Mouse (Mus musculus) right cerebral cortex, postnatal 14 days (tissue): ENCODE measurements around the gene Ggt5.

Experiments
- DNase-seq: peaks from one replicate; pipeline ENCODE4 v3.0.0; 2022

The Ggt5 gene

DNA sequence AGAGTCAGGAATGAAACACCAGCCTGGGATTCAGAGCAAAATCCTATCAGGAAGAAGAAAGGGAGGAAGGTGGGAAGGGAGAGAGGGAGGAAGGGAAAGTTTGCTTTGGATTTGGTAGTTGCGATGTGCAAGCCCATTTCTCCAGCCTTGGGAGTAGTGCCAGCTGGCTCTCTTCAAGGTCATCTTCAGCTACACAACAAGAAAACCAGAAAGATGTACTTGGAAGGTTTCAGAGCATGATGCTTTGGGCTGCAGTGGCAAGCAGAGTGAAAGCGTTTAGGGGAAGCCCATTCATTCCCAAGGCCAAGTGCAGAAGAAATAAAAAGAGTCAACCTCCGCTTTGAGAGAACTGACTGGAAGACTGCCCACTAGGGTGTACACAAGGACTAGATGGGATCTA lies 38.4 kb downstream of the Ggt5 start:
- DNase-seq: no peak

DNA sequence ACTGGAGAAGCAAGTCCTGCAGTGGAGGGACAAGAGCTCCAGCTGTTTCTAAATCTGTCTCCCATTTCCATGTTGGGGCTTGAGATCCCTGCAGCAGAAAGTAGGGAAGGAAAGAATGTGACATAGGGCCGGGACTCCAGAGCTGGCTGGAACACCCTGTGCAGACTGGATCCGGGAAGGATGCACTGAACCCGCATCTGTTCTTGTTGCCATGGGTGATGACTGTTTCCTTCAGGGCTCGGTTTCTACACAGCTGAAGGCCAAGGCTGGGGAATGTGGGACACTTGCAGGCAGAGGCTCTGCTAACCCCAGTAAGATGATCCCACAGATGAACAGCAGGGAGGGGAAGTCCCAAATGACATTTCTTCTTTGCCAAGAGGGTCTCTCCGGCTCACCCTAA lies 43.5 kb downstream of the Ggt5 start:
- DNase-seq: no peak

DNA sequence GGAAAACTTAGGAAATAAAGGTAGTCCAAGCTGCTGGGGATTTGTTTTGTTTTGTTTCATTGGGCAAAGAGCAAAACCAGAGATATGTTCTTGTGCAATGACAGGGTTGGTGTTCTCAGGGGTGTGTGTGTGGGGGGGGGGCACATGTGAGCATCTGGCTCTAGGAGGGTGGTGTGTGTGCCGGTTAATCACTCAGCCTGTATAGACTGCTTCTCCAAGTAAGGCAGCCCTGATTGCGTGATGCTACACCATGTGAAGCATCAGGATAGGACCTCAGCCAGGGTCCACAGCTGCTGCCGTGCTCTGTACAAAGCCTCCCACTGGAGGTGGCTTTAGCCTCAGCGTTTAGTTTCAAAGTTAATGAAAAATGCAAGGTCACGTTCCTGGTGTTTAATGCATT lies 43.9 kb downstream of the Ggt5 start:
- no peak for DNase-seq

DNA sequence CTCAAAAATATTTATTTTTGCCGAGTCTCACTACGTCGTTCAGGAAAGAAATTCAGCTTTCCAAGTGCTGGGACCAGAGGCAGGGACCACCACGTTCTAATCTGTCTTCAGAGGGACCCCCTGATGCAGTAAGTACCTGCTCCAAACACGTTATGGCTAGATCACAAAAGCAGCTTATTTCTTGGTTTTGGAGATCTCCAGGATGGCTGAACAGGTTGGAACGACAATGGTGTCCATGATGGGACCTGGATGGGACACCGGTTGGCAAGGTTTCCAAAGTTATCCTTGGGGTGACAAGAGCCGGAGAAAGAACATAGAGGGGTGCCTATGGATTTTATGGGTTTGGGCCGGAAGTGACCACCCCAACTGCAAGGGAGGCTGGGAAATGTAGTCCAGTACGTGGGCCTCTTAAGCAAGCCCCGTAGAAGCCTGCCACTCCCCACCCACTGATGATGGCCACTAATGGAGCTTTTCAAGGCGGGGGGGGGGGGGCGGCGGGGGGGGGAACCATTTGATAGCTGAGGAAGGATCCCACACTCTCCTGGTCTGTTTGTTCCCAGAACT lies 44.5 kb downstream of the Ggt5 start:
- DNase-seq: no peak

DNA sequence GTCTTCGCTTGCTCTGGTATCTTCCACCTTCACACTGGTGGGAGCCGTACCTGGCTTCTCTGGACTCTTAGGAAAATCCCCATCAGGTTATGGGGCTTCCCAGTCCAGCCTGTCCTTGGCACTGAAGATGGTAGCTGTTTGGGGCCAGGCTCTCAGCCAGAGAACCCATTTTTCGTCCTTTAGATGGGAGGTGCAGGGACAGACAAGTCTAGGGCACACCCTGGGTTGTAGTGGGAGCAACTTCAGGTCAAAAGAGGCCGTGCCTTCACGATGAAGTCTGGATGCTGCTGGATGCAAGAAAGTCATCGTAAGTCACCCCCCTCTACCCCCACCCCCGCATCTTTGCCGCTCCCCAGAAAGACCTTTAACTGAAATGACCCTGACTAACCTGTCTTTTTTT lies 45.5 kb downstream of the Ggt5 start:
- DNase-seq: no peak

DNA sequence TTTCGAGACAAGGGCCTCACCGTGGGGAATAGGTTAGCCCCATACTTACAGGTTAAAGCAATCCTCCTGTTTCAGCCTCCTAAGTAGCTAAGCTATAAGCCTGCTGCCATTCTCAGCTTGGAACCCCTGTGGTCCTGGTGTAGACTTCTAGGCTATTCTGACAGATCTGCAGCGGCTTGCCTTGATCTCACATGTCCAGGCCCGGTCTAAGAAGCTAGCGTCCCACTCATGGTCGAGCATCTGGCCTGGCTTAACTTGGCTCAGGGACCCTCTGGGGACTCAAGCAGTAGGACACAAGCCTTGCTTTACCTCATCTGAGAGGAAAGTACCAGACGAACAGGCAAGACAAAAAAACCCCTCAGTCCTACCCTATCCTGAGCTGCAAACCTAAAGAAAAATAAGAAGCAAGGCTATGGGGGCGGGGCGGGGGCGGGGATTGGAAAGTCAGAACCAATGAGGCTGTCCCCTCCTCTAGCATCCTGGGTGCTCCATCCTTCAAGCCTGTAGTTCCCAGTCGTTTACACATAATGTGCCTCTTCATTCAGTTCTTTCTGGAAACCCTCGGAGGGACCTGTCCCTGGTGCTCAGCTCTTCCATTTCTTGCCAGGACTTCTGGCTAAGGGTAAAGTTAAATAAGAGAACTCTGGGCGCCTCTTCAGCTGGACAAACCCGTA lies 46.0 kb downstream of the Ggt5 start:
- no peak for DNase-seq

DNA sequence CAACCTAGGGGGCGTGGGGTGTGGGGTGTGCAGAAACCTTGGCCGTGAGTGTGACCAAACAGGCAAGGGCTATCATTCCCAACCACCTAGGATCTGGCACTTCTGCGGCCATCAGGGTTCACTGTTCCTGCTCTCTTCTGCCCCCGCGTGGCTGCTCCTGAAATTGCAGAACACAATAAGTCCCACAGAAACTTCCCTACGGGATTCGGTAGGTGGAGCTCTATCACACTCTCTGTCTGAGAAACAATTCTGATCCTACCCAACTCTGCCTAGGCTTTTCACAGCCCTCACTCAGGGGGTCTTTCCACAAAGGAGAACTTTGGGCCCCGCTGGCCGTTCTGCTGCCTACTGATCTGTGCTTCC lies 46.5 kb downstream of the Ggt5 start:
- DNase-seq: peak; percentile 82

DNA sequence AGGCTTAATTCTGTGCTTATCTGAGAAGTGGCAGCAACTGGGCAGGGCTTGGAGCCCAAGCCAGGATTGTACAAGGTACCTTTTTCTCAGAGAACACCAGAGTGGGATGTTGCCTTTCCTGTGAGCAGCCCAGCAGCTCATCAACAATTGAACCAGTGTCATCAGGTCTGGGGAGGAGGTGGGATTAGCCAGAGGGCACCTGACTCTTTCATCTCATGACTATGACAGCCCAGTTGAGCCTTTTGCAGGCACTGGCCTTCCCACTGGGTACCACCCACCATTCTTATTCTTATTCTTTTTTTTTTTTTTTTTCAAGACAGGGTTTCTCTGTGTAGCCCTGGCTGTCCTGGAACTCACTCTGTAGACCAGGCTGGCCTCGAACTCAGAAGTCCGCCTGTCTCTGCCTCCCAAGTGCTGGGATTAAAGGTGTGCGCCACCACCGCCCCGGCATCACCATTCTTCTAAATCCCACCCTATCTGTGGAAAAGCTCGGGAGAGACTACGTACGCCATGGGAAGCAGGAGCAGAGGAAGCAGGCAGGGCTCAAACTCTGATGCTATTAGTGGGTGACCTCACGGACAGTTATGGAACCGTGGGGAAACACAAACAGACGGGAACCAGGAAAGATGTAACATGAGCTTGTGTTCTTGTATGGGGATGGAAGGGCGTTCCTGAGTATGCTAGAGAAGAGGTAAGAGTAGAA lies 47.1 kb downstream of the Ggt5 start:
- DNase-seq: no peak

DNA sequence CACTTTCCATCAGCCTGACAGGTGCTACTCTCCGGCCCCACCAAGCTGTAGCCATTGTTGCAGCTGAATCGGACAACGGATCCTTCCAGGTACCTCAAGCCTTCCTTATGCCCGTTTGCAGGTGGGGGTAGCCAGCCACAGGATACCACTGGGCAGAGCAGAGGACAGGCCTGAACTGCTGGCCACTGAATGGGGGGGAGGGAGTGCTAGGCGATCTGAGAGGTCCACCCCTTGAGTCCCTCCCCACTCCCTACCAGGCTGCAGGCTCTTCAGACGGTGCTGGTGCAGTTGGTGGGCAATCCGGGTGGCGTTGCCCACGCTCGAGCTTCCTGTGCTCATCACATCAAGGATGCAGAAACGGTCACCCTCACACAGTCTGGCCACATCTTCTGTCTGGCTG lies 48.6 kb downstream of the Ggt5 start:
- peak; percentile 3 for DNase-seq

DNA sequence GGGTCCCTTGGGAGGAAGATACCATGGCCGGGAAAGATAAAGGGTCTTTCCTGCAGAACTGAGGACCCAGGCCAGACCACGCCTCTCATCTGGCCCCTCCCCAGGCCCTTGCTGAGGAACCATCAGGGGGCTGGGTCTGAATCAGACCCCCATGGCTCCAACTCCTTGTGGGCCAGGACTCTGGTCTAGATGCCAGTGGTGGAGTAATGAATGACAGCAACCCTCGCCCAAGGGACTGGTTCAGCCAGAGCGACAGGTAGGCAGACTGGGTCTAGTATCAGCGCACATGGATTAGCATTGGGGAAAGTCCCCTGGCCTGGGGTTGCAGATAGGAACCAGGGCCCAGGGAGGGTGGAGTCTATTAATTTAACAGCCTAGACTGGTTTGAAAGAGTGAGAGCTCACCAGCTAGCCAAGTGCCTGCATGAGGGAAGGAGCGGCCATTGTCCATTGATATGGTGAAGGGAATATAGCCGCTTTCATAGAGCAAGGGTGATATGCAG lies 52.6 kb downstream of the Ggt5 start:
- peak; percentile 3 for DNase-seq

DNA sequence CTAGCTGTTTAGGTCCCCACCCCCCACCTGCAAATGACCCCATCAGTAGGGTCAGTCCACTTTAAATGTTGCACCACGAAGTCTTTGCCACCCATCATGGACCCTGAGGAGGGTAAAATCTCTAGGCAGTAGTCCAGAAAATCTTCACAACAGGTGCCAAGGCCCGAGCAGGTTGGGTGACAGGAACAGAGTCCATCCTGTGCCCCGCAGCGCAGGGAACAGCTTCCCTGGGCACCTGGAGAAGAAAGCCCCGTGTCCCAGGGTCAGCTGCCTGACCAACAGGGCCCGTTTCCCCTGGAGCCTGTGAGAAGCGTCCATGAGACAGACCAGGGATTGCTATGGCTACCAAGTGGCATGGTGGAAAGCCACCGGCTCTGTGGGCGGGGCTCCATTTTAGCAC lies 53.3 kb downstream of the Ggt5 start:
- peak; percentile 7 for DNase-seq

DNA sequence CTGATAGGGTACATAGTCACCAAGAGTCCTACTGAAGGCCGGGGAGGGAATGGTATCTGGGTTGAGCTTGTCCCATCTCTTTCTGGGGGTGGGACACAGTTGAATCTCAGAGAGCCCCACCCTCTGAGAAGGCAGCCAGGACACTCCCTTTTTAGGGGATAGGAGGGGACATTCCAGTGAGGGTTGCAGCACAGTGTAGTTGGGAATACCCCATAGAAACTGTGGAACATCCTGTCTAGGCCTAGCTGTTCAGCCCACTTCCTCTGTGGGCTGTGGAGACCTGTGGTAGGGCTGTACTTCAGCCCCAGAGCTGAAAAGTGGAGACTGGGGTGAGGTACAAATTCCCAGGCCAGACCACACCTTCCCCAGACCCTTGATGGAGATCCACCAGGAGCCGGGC lies 53.8 kb downstream of the Ggt5 start:
- DNase-seq: no peak

DNA sequence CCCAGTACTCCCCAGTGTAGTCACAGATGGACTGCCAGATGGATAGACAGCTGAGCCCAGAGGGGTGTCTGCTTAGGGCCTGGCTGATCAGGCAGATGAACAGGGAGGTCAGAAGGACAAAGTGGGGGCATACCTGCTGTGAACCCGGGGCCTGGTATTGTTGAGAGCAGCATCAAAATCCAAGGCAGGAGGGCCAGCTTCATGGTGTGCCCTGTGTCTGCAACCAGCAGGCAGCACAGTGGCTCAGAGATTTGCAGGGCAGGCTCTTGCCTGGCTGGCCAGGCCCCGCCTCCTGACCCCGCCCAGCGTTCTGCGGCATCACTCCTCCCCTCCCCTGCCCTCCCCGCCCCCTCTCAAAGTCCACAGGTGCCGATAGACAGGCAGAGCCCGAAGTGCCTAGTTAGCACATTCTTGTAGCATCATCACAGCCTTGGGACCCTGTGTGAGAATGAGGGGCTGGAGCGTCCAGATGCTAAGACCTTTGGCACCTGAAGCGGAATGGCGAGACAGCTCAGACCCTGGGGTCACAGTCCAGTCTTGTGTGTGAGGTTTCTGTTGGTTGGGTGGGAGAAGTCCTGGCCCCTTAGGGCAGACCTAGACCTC lies 54.7 kb downstream of the Ggt5 start, which contains the start of gene Susd2:
Gene Susd2 (minus strand): TSS at position 268 of the 603 bp plus-strand sequence.
- peak; percentile 20 for DNase-seq

DNA sequence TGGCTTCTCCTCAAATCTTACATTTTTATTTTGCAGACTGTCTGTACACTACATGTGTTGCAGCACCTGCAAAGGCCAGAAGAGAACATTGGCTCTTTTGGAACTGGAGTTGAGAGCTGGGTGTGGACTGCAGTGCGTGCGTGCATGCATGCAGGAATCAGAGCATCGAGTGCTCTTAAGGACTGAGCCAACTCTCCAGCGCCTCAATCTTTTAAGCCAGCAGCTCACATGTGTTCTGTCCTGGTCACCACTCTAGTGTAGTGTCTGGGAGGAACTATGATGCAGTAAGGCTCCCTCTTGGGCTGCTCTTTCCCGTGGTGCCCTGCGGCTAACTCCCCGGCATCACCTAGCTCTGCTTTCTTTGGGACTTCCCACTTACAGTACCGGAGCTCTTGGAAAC lies 56.5 kb downstream of the Ggt5 start:
- peak; percentile 5 for DNase-seq

DNA sequence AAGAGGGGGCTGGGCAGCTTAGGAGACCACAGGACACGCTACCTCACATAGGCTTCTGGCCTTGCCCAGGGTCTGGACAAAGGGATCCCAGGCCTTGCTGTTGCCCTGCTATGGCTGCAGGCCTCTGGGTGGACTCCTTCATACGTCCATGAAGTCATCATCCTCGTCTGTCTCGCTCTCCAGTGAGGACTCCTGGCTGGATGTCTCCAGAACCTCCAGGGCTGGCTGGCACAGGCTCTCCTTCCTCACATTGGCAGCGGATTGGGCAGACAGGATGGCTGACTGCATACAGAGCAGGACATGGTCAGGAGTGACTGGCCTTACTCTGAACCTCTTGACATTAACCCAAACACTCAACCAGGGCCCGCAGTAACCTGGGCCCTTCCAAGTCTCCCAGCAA lies 57.3 kb downstream of the Ggt5 start:
- peak; percentile 16 for DNase-seq

DNA sequence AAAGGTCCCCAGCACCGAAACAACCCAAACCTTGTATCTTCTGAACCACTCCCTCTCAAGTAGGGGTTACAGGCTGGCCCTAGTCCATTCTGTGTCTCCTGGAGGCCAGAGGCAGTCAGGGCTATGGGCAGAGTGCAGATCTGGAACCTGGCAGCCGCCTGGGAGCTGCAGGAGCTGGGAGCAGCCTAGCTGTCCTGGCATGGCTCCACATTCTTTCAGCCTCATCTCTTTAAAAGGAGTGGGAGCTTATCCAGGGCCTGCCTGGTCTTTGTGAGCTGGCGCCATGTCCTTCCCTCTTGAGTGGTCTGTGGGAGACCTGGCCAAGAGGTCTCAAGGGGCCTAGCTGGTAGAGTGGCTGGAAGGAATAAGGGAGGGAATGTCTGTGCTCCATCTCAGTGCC lies 58.2 kb downstream of the Ggt5 start:
- peak; percentile 53 for DNase-seq

DNA sequence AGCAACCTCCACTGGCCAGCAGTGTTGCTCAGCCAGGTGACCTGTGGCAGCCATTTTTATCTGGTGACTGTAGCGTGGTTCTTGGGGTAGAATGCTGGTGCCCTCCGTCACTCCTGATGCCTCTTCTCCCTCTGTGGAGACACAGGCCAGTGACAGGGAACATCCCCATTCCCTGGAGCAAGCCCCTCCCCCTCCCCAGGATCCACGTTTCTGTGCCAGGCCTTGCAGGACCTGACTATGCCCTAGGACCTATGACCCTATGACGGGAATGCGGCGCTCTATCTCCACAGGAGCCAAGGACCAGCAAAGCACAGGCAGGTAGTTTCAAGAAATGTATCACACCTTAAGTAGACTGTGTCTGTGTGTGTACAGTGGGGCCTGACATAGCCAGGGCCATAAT lies 59.0 kb downstream of the Ggt5 start:
- DNase-seq: no peak

DNA sequence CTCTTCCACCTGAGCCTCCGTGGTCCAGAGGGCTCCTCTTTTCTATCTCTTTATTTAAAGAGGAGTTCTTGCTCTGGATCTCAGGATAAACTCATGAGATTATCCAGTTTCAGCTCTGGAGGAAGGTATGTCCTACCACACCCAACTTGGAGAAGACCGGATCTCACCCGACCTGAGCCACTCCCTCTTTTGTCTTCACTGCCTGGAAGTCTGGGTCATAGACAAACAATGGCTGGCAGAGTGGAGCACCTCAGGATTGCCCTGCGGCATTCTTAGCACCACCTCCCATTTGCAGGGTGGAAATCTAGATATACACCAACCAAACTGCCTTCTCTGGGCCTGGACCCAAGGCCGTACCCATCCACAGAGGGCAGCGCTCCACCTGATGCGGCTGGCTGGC lies 59.9 kb downstream of the Ggt5 start:
- DNase-seq: no peak

DNA sequence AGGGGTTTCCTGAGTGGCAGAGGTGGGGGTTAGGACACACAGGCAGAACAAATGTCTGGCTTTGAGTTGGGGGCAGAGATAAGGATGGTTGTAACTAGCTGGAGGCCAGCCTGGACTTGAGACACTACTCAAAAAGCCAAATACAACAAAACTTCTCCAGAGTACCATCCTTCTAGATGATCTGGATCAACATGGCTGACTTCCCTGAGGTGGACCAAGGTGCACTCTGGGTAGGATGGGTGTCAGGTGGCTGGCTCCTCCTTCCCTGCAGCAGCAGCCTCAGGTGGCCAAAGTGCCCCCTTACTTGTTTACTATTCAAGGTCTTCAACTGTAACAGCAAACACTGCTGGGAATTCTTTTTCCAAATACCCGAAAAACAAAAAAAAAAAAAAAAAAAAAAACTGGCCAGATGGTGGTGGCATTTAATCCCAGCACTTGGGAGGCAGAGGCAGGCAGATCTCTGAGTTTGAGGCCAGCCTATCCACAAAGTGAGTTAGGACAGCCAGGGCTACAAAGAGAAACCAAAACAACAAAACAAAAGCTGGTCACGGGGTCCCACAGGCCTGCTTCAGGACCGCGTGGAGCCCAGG lies 60.4 kb downstream of the Ggt5 start:
- DNase-seq: no peak

DNA sequence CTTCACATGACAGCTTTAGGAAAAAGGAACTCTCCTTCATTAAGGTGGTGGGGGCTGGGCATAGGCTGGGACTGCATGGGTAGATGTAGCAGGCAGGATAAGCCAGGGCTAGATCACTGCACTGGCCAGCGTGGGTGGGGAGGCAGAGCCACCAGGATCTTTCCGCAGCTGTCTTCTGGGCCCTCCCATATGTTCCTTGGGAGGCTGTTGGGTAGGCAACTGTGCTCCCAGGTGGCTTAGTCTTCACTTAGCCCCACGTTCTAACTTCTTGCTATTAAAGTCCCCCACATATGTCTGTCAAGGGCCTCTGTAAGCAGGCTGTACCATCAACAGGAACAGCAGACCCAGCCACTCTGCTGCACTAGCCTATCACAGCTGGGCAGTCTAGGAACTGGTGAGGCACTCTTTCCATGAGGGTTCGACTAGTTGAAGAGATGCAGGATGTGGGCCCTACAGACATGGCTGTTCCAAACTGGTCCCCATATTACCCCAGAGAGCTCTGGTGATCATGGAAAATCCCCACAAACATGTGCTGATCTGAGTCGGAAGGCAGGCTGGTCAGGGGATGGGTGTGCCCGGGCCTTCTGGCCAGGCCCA lies 61.3 kb downstream of the Ggt5 start:
- no peak for DNase-seq

DNA sequence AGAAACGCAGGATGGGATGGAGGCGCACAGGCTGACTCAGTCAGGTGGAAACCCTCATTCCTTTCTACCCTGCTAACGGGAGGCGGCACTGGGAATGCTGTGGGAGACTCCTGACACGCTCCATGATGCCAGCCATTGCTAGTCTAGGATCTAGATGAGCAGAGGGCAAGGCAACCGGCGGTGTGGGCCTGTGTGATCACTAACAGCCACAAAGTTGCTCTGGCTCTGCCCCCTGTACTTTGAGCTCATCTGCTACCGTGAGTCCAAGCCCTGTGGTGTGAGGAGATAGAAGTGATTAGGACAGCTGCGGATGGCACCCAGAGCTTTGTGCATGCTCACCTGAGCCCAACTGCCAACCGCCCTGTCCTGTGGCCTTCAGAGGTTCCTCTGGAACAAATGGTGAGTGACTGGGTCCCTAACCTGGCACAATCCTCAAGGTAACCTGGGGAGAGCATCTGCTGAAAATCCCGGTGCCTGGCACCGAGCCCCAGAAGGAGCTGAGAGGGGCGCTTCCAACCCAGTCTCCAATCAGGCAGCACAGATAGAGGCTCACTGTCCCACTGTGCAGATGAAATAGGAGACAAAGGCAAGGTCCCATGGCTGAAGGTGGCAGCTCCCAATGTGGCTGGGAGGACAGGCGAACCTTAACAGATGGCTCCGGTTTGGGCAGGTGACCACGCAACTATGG lies 62.4 kb downstream of the Ggt5 start:
- no peak for DNase-seq

DNA sequence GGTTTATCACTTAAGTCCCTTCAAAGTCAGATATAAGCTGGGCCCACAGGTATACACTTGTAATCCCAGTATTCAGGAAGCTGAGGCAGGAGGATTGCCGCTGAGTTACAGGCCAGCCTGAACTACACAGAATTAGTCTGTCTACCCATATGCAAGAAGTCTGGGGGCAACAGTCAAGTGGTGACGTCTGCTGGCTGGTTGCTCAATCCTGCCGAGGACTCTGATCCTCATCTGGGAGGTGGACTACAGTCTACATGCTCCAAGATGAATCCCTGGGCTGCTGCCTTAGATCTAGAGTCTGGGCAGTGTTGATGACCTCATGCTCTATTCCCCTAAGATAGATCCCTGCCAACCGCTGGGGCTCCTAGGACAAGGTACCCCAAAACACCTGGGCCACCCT lies 64.9 kb downstream of the Ggt5 start:
- no peak for DNase-seq

DNA sequence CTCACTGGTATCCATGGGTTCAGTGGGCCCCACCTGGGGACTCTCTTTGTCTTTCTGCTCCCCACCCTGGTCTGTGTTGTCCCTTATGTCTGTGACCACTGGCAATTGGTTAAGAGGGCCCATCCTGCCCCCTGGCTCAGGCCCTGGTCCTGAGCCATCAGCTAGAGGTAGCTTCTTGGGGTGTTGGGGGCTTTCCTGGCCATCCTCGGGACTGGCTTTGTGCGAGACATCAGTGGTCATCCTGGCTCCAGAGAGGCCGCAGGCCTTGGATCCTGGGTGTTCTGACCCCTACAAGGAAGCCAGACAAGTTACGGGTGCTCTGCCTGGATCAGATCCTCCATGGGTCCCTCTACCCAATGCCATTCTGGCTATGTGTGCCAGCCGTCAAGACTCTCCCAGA lies 68.0 kb downstream of the Ggt5 start:
- DNase-seq: no peak
